Mouse (Mus musculus) ES-Bruce4 (cell line): ENCODE measurements around the gene Apmap.

Experiments
- CTCF ChIP-seq: IDR thresholded peaks from one replicate; pipeline ENCODE4 v1.8.1; 2011; ENCODE audit warnings: low read depth, low read length
- EP300 ChIP-seq: IDR thresholded peaks from 2 replicates; pipeline ENCODE4 v1.6.1; 2011; ENCODE audit warnings: low read depth, low read length; ENCODE audit not compliant: insufficient read depth

GRCm38 (mm10) chr2:150610097-150610496 is 1.7 kb upstream of the Apmap start:
- TF ChIP-seq EP300 (no peak), CTCF (no peak)
